35 mouse cellular contexts compared by ENCODE assay signal in the genomic region with DNA sequence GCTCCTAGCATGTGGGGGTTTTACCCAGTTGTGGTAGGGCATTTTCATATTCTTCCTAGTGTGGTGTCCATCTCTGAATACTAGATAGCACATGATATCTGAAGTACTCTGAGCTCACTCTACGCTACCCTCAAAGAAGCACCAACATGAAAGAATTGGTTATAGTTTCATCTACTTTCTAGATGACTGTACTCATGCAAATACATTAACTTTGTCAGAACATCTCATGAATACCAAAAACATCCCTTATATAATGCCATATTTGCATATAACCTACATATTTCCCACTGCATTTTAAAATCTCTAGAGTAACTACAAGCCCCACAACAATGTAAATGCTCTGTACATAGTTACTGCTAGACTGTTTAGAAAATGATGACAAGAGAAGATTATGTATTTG. TPM values are rescaled to one million over a fixed set of nuclear protein-coding genes. Genes with fewer than 3 reads are reported as not detected.
"Had no signal": no experiment of that assay in that cellular context is flagged by ENCODE, and none has a peak within 500 bp of the region (broad histone marks: within the 10 kb centered on the region; RNA-seq: fewer than 3 reads in every experiment).

No protein-coding gene starts in this region.

- H3K27me3 ChIP-seq: limb, embryonic 15.5 days; liver, embryonic 12.5 days; liver, embryonic 13.5 days; liver, embryonic 15.5 days; lung, embryonic 15.5 days; midbrain, embryonic 12.5 days; midbrain, embryonic 13.5 days; midbrain, embryonic 15.5 days had no signal

- DNase-seq: left cerebral cortex, postnatal 4 days; liver; liver, embryonic 13.5 days; liver, postnatal 0 days; lung, adult 18-20 months; lung, adult 2 months; lung, embryonic 14.5 days; lung, postnatal 10 days; lung, postnatal 14 days; lung, postnatal 36 days; lung, postnatal 4 days; midbrain, embryonic 14.5 days had no signal

- H3K27ac ChIP-seq: limb, embryonic 10.5 days; limb, embryonic 12.5 days; limb, embryonic 13.5 days; limb, embryonic 15.5 days; liver, embryonic 12.5 days; liver, embryonic 13.5 days; liver, embryonic 14.5 days; liver, embryonic 15.5 days; lung, embryonic 15.5 days; macrophage; midbrain, embryonic 10.5 days; midbrain, embryonic 12.5 days; midbrain, embryonic 13.5 days; midbrain, embryonic 15.5 days had no signal

- H3K4me2 ChIP-seq: limb, embryonic 12.5 days; limb, embryonic 13.5 days; limb, embryonic 15.5 days; liver, embryonic 11.5 days; liver, embryonic 12.5 days; liver, embryonic 13.5 days; liver, embryonic 15.5 days; lung, embryonic 14.5 days; lung, embryonic 15.5 days; midbrain, embryonic 11.5 days; midbrain, embryonic 12.5 days; midbrain, embryonic 13.5 days; midbrain, embryonic 15.5 days had no signal

- H3K9ac ChIP-seq: limb, embryonic 12.5 days; limb, embryonic 13.5 days; limb, embryonic 15.5 days; liver, embryonic 12.5 days; liver, embryonic 13.5 days; liver, embryonic 14.5 days; liver, embryonic 15.5 days; liver, postnatal 0 days; lung, embryonic 14.5 days; lung, embryonic 15.5 days; midbrain, embryonic 12.5 days; midbrain, embryonic 13.5 days; midbrain, embryonic 15.5 days had no signal

- H3K36me3 ChIP-seq: limb, embryonic 10.5 days; limb, embryonic 12.5 days; limb, embryonic 13.5 days; limb, embryonic 15.5 days; liver, embryonic 12.5 days; liver, embryonic 13.5 days; liver, embryonic 15.5 days; lung, embryonic 15.5 days; midbrain, embryonic 10.5 days; midbrain, embryonic 12.5 days; midbrain, embryonic 13.5 days; midbrain, embryonic 15.5 days had no signal

- H3K4me1 ChIP-seq: limb, embryonic 12.5 days; liver, embryonic 12.5 days; liver, embryonic 13.5 days; liver, embryonic 15.5 days; midbrain, embryonic 10.5 days; midbrain, embryonic 12.5 days; midbrain, embryonic 13.5 days; midbrain, embryonic 15.5 days had no signal

- H3K9me3 ChIP-seq: limb, embryonic 10.5 days; limb, embryonic 12.5 days; limb, embryonic 13.5 days; limb, embryonic 15.5 days; liver, embryonic 12.5 days; liver, embryonic 13.5 days; liver, embryonic 15.5 days; lung, embryonic 15.5 days; megakaryocyte, embryonic 14.5 days; midbrain, embryonic 10.5 days; midbrain, embryonic 12.5 days; midbrain, embryonic 13.5 days; midbrain, embryonic 15.5 days had no signal

- ATAC-seq: liver, embryonic 12.5 days; liver, postnatal 0 days; lung, postnatal 0 days; midbrain, embryonic 13.5 days; midbrain, embryonic 15.5 days; midbrain, embryonic 16.5 days had no signal

- H3K4me3 ChIP-seq: limb, embryonic 10.5 days; limb, embryonic 12.5 days; limb, embryonic 13.5 days; limb, embryonic 15.5 days; liver, embryonic 12.5 days; liver, embryonic 13.5 days; liver, embryonic 15.5 days; lung, embryonic 15.5 days; megakaryocyte, embryonic 14.5 days; midbrain, embryonic 10.5 days; midbrain, embryonic 12.5 days; midbrain, embryonic 13.5 days; midbrain, embryonic 15.5 days; myocyte had no signal

RNA-seq across cellular contexts. Expression of a gene that starts 23.2 kb away (rescaled TPM):
- total RNA-seq: left cerebral cortex, adult 8-10 months; left cerebral cortex, postnatal 4 days; megakaryocyte progenitor cell, adult 5-6 weeks; megakaryocyte-erythroid progenitor cell, adult 5-6 weeks had no signal
- polyA plus RNA-seq: limb, embryonic 11.5 days; midbrain, embryonic 10.5 days; midbrain, embryonic 11.5 days; midbrain, embryonic 12.5 days; midbrain, embryonic 14.5 days; myocyte had no signal
